Mouse (Mus musculus) hindbrain, embryonic 15.5 days (tissue): Measurements from ENCODE around the gene Cgnl1. TPM values are rescaled to one million over a fixed set of nuclear protein-coding genes. Genes with fewer than 3 reads are reported as not detected.
A peak's percentile ranks its signal among the peaks of the same experiment; 100 is the strongest.

ENCODE experiments used
- ATAC-seq: fragments of 200-750 bp; cut with Nextera tagmentation; 2 replicates; pipeline ENCODE4 v1.8.0; 2017; ENCODE audit warnings: low read depth, moderate number of reproducible peaks, moderate TSS enrichment; ENCODE audit not compliant: low FRiP score
- H3K27ac ChIP-seq: fragments of 300-500 bp; sonication (generic); replicated peaks from 2 replicates; pipeline ENCODE4 v1.5.1; 2015; ENCODE audit warnings: mild to moderate bottlenecking, inconsistent platforms
- H3K27me3 ChIP-seq: fragments of 300-500 bp; sonication (generic); 2 replicates; pipeline ENCODE4 v1.6.1; 2015; ENCODE audit warnings: control low read depth, inconsistent platforms
- H3K36me3 ChIP-seq: fragments of 300-500 bp; sonication (generic); 2 replicates; pipeline ENCODE4 v1.6.1; 2015; ENCODE audit warnings: control low read depth, inconsistent platforms
- H3K4me1 ChIP-seq: fragments of 300-500 bp; sonication (generic); replicated peaks from 2 replicates; pipeline ENCODE4 v1.6.1; 2015; ENCODE audit warnings: control low read depth, inconsistent platforms
- H3K4me2 ChIP-seq: fragments of 300-500 bp; sonication (generic); 2 replicates; pipeline ENCODE4 v1.6.1; 2015; ENCODE audit warnings: moderate library complexity, mild to moderate bottlenecking, inconsistent platforms
- H3K4me3 ChIP-seq: fragments of 300-500 bp; sonication (generic); 2 replicates; pipeline ENCODE4 v1.5.1; 2015; ENCODE audit warnings: mild to moderate bottlenecking, inconsistent platforms
- H3K9ac ChIP-seq: fragments of 300-500 bp; sonication (generic); 2 replicates; pipeline ENCODE4 v1.6.1; 2015; ENCODE audit warnings: inconsistent platforms
- H3K9me3 ChIP-seq: fragments of 300-500 bp; sonication (generic); 2 replicates; pipeline ENCODE4 v1.6.1; 2016; ENCODE audit warnings: control low read depth, inconsistent platforms
- WGBS: fragments of 180-500 bp; shearing (Covaris S2); methylation state at CpG from one replicate; pipeline ENCODE4 v1.1.7; 2015; 5-methylcytosine and 5-hydroxymethylcytosine counted together
- polyA plus RNA-seq: library from polyadenylated mRNA; unstranded; fragments of >200 nt; fragmentation: Nextera tagmentation; extraction: Ambion mirVana; gene quantifications from 2 replicates; pipeline ENCODE4 v1.2.1, GENCODE M21; 2015

The Cgnl1 gene
- polyA plus RNA-seq, 1 experiment from 2014 or later = 6.7 TPM

DNA sequence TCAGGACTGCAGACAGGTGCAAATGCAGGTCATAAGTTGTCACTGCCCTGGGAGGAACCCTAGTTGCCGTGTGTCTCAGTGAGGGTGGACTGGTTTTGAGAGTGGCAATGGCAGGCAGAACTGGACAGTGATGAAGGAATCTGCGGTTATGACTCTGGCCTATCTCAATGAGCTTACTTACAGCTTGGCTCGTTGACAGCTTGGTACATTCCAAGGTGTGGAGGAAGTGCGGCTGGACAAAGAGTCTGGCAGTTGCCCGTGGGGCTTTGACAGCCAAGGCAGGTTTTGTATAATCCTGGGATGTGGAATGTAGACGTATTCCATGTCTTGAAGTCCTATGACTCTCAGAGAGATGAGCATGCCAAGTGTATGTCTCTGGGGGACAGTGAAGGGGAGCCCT lies 162.4 kb downstream of the Cgnl1 start:
- H3K9me3 ChIP-seq = no peaks in the 10 kb centered on the region
- H3K4me3 ChIP-seq = no peak overlapping the region
- no peaks in the 10 kb centered on the region for H3K36me3 ChIP-seq
- no peaks in the 10 kb centered on the region for H3K27me3 ChIP-seq
- 0 out of 2 replicates have a peak, but pooled peaks cover 3% of the 10 kb centered on the region for H3K4me1 ChIP-seq
- no peak overlapping the region for H3K4me2 ChIP-seq
- WGBS = 74% methylated on average over 6 of the region's 6 CpGs
- H3K27ac ChIP-seq = no peak overlapping the region
- ATAC-seq = no peak
- H3K9ac ChIP-seq = no peak overlapping the region

DNA sequence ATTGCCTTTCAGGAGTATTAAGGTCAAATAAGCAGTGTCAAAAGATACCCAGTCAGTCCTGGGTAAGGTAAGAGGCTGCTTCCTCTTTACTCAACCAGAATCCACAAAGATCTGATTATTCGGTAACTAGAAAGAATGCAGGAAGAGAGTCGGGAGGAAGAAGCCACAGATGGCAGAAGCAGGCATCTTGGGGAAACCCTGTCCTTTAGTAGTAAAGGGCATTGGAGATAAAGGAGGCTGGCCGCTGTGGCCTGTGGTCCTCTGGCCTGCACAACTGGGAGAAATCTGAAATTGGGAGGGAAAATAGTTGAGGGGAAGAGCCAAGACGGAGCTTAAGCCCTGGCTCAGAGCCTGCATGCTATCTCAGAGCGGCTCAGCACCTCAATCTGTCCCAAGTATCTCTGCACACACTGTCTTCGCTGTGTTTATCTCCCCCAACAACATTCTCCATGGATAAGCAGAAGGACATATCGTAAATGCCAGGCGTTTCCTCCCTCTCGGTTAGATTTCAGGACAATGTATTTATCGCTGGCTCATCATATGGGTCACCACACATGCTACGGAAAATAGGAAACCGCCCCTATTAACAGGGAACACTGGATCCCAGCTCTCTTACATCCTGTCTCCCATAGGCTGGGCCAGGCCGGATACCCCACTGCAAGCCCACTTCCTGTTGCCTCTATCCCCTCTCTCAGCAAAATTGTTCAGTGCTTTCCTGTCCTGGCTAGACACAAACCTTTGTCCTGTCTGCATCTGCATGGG lies 164.9 kb downstream of the Cgnl1 start:
- Histone ChIP-seq H3K4me1 (0 out of 2 replicates have a peak, but pooled peaks cover 3% of the 10 kb centered on the region), H3K9ac (no peak overlapping the region), H3K4me2 (no peak overlapping the region), H3K27ac (no peak overlapping the region), H3K9me3 (no peaks in the 10 kb centered on the region), H3K36me3 (no peaks in the 10 kb centered on the region), H3K4me3 (no peak overlapping the region), H3K27me3 (no peaks in the 10 kb centered on the region)
- 77% methylated on average over 13 of the region's 13 CpGs for WGBS
- no peak for ATAC-seq

DNA sequence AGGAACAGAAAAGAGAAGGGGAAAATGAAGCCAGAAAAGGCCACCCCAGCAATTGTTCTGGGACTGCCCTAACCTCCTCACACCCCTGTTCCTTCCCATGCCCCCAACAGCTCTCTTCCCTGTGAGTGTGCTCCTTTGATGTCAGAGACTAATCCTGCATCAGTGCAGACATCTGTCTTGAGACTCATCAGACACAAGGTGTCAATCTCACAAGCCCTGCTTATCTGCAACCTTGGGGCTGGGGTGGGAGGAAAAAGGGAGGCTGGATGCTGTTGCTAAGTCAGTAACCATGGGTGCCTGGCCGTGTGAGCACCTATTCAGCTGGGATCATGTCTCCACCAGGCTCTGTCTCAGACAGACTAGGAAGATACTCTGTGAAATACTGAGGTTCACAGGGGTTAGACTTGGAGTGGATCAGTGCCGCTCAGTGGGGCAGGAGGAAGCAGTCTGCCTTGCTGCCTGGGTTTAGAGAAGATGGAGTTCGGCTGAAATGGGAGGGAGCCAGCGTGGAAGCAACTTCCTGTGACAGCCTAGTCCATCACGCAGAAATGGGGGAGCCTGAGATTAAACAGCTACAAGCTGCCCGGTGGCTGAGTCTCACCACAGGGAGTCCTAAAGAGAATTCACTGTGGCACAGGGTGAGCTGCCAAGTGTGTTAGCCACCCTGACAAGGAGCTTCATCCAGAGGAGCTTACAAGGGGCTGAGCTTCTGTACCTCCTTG lies 166.3 kb downstream of the Cgnl1 start:
- H3K4me3 ChIP-seq = no peak overlapping the region
- no peak for ATAC-seq
- no peak overlapping the region for H3K9ac ChIP-seq

DNA sequence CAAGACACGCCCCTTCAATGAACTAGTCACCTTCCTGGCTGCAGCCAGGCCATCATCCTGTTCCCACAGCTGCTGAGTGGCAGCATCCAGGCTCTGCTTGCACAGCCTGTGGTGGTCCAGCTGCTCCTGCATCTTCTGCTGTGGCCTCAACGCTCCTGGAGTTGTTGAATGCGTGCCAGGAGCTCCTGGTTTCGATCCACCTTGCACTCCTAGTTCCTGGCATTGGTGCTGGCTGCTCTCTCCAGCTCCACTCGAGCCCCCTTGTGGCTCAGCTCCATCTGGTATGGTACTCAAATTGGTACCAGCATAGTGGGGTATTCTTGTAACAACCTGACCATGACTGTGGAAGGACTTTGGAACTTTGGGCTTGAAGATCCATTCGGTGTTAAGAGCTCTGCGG lies 171.5 kb downstream of the Cgnl1 start:
- no peak for ATAC-seq
- Histone ChIP-seq H3K9me3 (no peaks in the 10 kb centered on the region), H3K36me3 (no peaks in the 10 kb centered on the region), H3K4me3 (no peak overlapping the region), H3K4me2 (no peak overlapping the region), H3K9ac (no peak overlapping the region), H3K27ac (no peak overlapping the region), H3K27me3 (no peaks in the 10 kb centered on the region), H3K4me1 (no peaks in the 10 kb centered on the region)
- 86% methylated on average over 7 of the region's 7 CpGs for WGBS

More for the DNA sequence above, 166.3 kb downstream of the Cgnl1 start:
- Histone ChIP-seq H3K4me2 (no peak overlapping the region), H3K27ac (no peak overlapping the region), H3K9me3 (no peaks in the 10 kb centered on the region), H3K4me1 (0 out of 2 replicates have a peak, but pooled peaks cover 3% of the 10 kb centered on the region), H3K27me3 (no peaks in the 10 kb centered on the region), H3K36me3 (no peaks in the 10 kb centered on the region)
- 42% methylated on average over 6 of the region's 6 CpGs for WGBS

DNA sequence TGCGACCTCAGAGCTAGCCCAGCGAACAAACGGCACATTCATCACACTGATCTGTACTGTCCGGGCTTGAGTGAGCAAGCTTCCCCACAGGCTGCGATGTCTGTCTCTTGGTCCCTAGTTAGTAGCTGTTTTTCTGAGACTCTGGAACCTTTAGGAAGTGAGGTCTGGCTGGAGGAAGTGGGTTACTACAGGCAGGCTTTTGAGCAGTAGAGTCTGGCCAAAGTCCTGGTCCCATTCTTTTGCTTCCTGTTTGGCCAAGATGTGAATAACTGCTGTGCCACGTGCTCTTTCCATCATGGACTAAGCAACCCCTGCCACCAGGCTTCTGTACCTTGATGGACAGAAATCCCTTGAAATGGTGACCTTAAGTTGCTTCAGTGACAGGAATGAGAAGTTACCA lies 174.5 kb downstream of the Cgnl1 start:
- no peak for ATAC-seq
- H3K27ac ChIP-seq = no peak overlapping the region
- peaks cover 11% of the 10 kb centered on the region for H3K4me1 ChIP-seq
- H3K4me2 ChIP-seq = no peak overlapping the region
- H3K9me3 ChIP-seq = no peaks in the 10 kb centered on the region
- WGBS = 67% methylated on average over 6 of the region's 6 CpGs
- H3K27me3 ChIP-seq = no peaks in the 10 kb centered on the region
- no peak overlapping the region for H3K4me3 ChIP-seq
- H3K36me3 ChIP-seq = no peaks in the 10 kb centered on the region
- no peak overlapping the region for H3K9ac ChIP-seq

DNA sequence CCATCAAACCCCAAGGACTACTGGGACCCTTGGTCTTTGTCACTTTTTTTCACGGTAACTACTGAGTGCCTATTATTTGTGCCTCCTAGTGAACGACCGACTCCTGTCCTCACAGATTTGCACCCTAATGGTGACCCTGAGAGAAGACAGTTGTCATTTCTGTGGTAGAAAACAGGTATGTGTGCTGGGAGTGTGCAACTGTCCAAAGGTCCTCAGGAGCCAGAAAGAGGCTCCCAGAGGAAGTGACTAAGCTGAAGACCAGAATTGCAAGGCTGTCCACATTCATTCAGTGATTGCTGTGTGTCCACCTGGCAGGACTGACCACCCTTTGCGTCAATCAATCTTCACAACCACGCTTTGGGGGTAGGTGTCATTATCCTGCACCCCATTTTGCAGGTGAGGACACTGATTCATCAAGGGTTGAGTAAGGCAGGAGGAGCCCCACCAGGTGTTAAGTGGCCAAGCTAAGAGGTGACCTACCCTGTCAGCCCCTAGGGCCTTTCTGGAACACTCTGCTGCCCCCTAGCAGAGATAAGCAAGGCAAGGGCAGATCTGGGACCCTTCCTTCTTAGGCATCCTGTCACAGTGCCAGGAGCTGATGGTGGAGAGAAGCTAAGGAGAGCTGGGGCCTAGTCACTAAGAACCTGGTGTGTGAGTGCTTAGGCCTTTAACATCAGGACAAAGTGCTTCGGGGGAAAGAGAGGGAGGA lies 178.7 kb downstream of the Cgnl1 start:
- Histone ChIP-seq H3K27ac (no peak overlapping the region), H3K27me3 (no peaks in the 10 kb centered on the region), H3K4me3 (peak overlapping the region; percentile 59), H3K4me2 (peak overlapping the region; percentile 90), H3K4me1 (peaks cover 13% of the 10 kb centered on the region), H3K9me3 (no peaks in the 10 kb centered on the region), H3K36me3 (no peaks in the 10 kb centered on the region), H3K9ac (peak overlapping the region; percentile 62; the same call in 1 of the 2 replicates)
- 41% methylated on average over 6 of the region's 6 CpGs for WGBS
- no peak for ATAC-seq

DNA sequence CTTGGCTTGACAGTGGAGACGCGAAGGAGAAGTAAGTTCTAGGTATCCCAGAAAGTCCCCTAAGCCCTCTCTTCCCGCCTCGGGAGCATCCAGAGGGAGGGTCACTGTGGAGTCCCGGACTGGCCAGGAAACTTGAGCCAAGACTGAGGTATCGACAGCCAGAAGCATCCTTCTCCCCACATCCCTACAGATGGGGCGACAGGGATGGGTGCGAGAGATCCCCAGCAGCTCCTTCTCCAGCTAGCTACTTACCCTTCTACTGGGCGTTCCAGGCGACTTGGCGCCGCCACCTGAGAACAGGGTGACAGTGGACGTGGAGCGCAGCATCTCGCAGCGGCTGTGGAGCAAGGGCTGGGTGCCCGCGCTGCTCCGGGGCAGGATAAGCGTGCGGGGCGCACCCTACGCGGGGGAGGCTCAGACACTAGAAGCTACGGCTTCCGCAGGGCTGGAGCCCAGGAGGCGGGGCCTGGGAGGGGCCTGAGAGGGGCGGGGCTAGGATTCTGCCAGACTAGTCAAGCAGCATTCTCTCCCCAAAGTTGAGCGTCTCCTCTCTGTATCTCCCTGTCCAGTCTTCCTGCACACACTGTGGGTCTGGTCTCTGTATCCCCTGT lies 179.4 kb downstream of the Cgnl1 start, which contains the start of gene Myzap:
Gene Myzap, minus strand, starts transcription at position 423 of the 611 bp plus-strand sequence.
- ATAC-seq = peak; percentile 87
- Histone ChIP-seq H3K9ac (peak within 1 kb of the TSS; percentile 62), H3K4me1 (peaks cover 13% of the 10 kb centered on the region), H3K27ac (no peak within 1 kb of the TSS), H3K4me3 (peak within 1 kb of the TSS; percentile 59), H3K27me3 (no peaks in the 10 kb centered on the region), H3K9me3 (no peaks in the 10 kb centered on the region), H3K36me3 (no peaks in the 10 kb centered on the region), H3K4me2 (peak within 1 kb of the TSS; percentile 90)
- 1% methylated on average over 29 of the region's 29 CpGs for WGBS

DNA sequence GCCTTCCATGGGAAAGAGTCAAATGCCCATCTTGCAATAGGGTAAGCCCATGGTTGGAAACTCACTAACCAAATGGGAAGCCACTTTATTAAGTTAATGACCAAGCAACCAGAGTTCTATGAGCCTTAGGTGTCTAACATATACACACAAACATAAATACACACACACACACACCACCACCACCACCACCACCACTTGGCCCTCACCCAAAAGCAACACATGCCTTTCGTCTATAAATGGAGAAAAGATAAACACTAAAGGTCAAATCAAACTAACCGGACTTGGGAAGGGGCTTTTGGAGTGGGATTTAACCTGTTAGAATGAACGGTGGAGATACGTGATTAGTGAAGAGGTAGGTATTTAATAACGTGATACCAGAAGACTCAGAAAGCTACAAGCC lies 180.3 kb downstream of the Cgnl1 start:
- WGBS = 78% methylated on average over 5 of the region's 5 CpGs
- Histone ChIP-seq H3K4me2 (0 out of 2 replicates have a peak overlapping the region, but pooled peaks have one; percentile 90), H3K36me3 (no peaks in the 10 kb centered on the region), H3K9ac (no peak overlapping the region), H3K4me1 (peaks cover 13% of the 10 kb centered on the region), H3K27me3 (no peaks in the 10 kb centered on the region), H3K27ac (no peak overlapping the region), H3K4me3 (no peak overlapping the region), H3K9me3 (no peaks in the 10 kb centered on the region)
- ATAC-seq = no peak

DNA sequence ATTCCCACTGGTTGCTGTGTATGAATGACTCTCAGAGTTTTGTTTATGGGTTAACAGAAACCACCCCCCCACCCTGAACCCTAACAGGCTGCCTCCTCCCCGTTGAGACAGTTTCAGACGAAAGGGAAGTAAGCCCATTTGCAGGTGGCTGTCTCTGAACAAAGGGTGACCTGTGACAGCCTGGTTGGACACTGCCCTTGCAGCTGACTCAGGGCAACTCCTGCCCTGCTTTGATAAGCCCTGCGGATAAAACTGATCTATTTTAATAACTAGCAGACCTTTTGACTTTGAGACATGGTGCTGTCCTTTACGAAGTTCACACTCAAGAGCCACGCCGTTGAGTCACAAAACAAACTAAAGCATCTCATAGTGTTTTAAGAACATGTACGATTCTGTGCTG lies 181.6 kb downstream of the Cgnl1 start:
- Histone ChIP-seq H3K4me2 (no peak overlapping the region), H3K4me3 (no peak overlapping the region), H3K9me3 (no peaks in the 10 kb centered on the region), H3K36me3 (no peaks in the 10 kb centered on the region), H3K27ac (no peak overlapping the region), H3K9ac (no peak overlapping the region), H3K4me1 (peaks cover 13% of the 10 kb centered on the region), H3K27me3 (no peaks in the 10 kb centered on the region)
- WGBS = 70% methylated on average over 7 of the region's 7 CpGs
- ATAC-seq = no peak

DNA sequence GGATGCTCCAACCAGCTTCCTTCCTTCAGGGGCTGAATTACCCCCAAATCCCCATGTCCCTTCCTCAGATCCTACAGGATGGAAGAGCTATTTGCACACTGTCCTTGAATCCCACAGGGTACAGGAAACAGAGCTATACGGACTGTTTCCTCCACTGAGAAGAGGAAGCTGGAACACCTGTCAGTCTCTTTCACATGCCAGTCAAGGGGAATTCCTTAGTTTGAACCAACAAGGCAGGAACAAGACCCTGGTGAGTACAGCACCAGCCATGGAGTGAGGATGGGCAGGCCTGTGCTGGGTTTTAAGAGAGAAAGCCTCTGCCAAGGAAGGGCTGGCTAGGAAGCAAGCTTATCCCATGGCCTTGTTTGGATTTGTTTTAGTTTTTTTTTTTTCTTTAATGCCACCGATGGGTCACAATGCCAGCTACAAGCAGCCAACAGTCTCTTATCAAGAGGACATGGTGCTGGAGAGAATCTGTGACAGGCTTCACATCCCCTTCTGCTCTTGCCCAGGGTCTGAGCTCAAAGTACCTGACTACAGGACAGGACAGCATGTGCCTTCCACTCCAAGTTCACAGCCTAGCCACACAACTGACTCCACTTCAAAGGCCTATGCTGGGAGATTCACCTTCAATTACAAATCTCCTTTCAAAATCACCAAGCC lies 182.3 kb downstream of the Cgnl1 start:
- WGBS = 89% methylated on average over 2 of the region's 2 CpGs
- H3K4me1 ChIP-seq = peaks cover 13% of the 10 kb centered on the region

DNA sequence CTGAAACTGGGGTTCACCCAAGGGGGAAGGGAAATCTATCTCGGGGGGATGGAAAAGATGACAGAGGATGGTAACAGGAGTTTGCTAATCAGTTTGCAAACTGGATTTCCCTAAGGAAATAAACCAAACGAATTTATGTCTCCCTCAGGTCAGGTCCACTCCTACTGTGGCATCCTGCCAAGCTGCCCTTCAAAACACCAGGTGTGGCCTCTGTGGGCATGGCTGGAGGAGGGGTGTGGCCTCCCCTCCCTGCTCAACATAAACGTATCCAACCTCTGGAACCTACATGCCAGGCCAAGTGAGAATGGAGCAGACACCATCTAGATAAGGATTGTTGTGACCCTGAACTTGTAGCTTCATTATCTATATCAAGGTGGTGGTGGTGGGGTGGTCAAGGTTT lies 185.0 kb downstream of the Cgnl1 start:
- WGBS = 59% methylated on average over 3 of the region's 3 CpGs
- Histone ChIP-seq H3K9ac (no peak overlapping the region), H3K9me3 (no peaks in the 10 kb centered on the region), H3K4me1 (no peaks in the 10 kb centered on the region), H3K27me3 (no peaks in the 10 kb centered on the region), H3K4me3 (no peak overlapping the region), H3K4me2 (no peak overlapping the region), H3K27ac (no peak overlapping the region), H3K36me3 (no peaks in the 10 kb centered on the region)
- no peak for ATAC-seq

More for the DNA sequence above, 182.3 kb downstream of the Cgnl1 start:
- Histone ChIP-seq H3K36me3 (no peaks in the 10 kb centered on the region), H3K27me3 (no peaks in the 10 kb centered on the region), H3K4me3 (no peak overlapping the region), H3K4me2 (no peak overlapping the region), H3K27ac (no peak overlapping the region), H3K9ac (no peak overlapping the region), H3K9me3 (no peaks in the 10 kb centered on the region)
- ATAC-seq = no peak
